Mouse (Mus musculus): ENCODE measurements around the gene Chtf18. TPM values are rescaled to one million over a fixed set of nuclear protein-coding genes. Genes with fewer than 3 reads are reported as not detected.
"Not testable (repeated sequence)": the region's sequence is repeated elsewhere in the genome, so short reads cannot be mapped to it uniquely, and the experiment has no call there.

Chtf18 gene
- 1 to 10 TPM; 7.7 to 8.6 TPM for total RNA-seq (2021)
- long read RNA-seq, experiment 1, transcript Chtf18-201 (22 exons, 3,214 nt), result minor isoform, 5 of 24 reads
- long read RNA-seq, experiment 1, transcript Chtf18-206 (22 exons, 3,208 nt), result major isoform, 9 of 24 reads
- long read RNA-seq, experiment 1, partial matches to known transcripts, result 2 of 24 reads
- long read RNA-seq, experiment 1, other reads (novel, unspliced or antisense), result 8 of 24 reads
- long read RNA-seq, experiment 2, transcript Chtf18-201 (22 exons, 3,214 nt), result major isoform, 7 of 16 reads
- long read RNA-seq, experiment 2, transcript Chtf18-206 (22 exons, 3,208 nt), result minor isoform, 5 of 16 reads
- long read RNA-seq, experiment 2, partial matches to known transcripts, result 0 of 16 reads
- long read RNA-seq, experiment 2, other reads (novel, unspliced or antisense), result 3 of 16 reads

DNA sequence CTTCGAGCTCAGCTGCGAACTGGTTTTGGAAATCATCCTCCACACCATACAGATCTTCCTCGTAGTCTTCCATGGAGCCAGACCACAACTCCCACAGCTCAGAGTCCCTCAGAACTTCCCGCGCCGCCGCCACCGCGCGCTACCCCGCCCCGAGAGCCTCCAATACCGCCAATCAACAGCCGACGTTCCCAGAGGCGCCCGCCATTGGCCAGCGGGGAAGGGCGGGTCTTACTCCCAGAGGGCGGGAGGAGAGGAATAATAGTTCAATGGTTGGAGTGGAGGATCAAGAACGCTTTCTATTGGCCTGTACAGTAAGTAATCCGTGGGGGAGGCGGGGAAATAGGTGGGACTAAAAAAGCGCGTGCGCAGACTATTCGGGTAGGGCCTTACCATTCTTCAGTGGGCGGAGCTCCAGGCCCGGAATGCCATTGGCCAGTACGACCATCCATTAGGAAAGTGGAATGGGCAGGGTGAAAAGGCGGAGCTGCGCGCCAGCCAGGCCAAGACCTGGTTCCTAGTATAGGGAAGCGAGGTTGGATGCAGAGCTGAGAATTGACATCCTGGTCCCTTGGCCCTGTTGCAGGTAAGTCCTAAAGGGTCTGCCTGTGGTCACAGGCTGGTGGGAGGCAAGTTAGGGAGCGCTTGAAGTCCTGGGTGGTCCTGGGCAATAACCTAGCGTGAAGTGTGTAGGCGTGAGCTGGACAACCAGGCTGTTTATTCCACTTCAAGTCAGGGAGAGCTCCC, at the start of gene Chtf18, which contains the start of gene Rpusd1:
TSS of gene Chtf18 (minus strand) at position 155 of the 744 bp plus-strand sequence.
TSS of gene Rpusd1 (plus strand) at position 406 of the 744 bp plus-strand sequence.
- peak; percentile 96 to 99 for DNase-seq (ENCODE audit: low spot score in 2 of 2)

DNA sequence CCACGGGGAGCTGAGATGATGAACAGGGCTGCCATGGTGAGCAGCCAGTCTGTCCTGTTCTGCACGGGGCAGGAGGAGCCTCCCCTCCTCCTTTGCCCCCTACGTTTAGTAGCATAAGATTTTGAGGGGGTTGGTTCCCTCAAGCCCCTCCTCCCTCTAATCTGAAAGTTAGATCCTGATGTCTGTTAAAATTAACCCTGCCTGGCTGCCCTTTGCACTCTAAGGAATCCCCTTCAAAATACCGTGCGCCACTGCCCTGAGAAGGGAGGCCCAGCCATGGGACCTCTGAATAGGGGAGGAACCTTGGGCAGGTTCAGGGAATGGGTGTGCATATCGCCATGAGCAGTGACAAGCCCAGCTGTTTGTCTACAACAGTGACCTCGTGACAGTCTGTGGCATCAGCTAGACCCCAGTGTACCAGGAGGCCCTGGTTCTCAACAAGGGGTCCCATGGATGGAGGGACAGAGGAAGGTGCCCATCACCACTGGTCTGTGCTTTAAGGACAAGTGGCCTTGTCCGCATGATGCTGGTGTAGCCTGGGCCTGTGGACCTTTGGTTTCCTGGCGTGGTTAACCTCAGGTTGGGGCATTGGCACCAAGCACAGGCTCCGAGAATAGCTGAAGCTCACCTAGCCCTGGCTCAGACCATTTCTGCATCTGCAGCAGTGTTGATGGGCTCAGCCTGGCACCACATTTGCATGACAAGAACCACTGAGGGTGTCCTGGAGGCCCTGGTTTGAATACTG, 48.3 kb upstream of the Chtf18 start:
- no peak for DNase-seq (ENCODE audit: low spot score in 2 of 2)

DNA sequence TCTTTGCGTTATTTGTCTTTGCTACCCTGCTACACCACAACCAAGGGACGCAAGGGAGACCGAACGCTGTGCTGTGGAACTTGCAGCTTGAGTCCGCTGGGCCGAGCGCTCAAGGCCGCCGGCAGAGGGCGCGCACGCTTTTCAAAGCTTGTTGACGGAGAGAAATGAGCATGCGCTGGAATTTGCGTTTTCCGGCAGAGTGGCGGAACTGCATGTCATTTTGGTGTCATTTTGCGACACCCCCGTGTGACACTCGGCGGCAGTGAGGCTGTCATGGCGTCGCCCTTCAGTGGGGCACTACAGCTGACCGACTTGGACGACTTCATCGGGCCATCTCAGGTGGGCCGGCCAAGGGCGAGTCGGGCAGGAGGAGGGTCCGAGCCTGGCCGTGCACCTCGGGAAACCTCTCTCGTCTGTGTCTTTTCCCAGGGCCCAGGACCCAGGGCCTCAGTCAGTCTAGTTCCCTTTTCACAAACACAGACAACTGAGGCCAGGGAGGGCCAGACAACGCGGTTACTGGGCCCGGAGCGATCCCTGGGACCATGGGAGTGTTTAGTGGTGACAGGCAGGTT, 46.4 kb upstream of the Chtf18 start, which contains the start of gene Narfl:
TSS of gene Narfl (plus strand) at position 228 of the 572 bp plus-strand sequence.
- DNase-seq (ENCODE audit: low spot score in 2 of 2), result peak; percentile 96 to 97

DNA sequence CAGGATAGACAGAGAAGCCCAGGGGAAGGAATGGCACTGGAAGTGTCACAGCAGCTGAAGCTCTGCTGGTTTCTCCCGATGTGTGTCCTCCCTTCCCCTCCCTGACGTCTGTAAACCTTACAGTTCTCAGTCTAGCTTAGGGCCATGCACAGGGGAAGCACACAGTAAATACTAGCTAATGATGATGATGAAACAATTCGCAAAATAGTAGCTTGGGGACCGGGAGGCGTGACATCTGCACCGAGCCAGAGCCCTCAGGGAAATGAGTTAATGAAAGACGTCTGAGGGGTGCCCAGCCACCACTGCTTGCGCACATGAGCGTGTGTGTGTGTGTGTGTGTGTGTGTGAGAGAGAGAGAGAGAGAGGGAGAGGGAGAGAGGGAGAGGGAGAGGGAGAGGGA, 42.1 kb upstream of the Chtf18 start:
- DNase-seq (ENCODE audit: low spot score in 2 of 2), result no peak

DNA sequence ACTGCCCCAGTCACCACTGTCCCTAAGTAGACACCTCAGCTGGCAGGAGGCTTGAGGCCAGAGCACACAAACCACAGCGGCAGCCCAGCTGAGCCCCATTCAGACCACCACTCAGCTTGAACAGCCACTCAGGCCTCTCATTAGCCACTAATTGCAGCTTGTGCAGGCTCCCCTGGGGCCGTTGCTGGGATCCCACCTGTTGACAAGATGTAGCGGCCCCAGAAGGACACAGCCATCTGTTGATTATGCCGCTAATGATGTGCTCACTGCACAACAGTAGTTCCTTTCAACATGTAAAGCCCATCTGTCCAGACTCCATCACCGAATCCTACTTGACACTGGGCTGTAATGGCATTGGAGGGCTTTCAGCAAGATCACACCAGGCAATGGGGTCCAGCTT, 38.7 kb upstream of the Chtf18 start:
- no peak for DNase-seq (ENCODE audit: low spot score in 2 of 2)

DNA sequence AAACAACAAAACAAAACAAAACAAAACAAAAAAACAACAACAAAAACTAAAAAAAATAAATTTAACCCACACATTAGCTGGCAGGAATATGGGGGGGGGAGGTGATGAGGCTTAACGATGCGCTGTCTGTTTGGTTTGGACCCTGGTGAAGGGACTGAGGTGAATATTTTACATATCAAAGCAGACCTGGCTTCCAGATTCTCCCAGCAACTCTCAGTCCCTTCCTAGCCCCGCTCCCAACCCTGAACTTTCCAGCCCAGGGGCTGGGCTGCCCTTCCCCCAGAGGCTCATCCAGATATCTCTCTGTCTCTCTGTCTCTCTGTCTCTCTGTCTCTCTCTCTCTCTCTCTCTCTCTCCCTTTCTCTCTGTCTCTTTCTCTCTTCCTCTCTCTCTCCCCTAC, 35.4 kb upstream of the Chtf18 start:
- no peak for DNase-seq (ENCODE audit: low spot score in 2 of 2)

DNA sequence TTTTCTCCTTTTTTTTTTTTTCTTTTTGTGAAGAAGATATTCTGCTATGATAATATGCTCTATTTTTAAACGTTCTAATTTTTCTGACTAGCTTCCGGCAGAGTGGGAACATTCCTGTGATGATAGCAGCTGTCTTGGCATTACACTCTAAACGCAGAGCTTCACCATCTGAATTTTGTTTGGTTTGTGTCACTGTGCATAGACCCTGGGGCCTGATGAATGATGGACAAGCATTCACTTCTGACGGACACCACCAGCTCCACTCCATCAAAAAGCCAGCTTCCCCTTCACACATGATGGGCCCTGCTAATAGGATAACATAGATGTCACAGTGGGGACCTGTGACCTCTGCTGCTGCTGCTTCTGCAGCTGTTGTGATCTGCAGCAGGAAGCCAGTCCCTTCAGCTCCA, 34.3 kb upstream of the Chtf18 start:
- no peak for DNase-seq (ENCODE audit: low spot score in 2 of 2)

DNA sequence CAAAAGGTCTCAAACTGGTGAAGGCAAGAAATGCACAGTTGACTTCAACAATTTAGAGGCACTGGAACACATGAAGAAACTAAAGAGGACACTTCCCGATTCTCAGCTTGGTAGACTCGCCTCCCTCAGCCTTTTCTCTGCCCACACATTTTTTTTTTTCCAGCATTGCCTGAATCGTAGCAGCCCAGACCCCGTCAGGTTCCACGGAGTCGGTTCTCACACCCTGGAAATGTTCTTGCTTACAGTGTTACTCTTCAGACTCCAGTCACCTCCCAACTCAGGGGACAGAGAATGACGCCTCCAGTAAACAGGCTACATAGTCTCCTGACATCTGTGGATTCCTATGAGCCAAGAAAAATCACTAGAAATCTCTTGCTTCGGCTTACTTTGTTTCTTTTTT, 32.9 kb upstream of the Chtf18 start:
- DNase-seq (ENCODE audit: low spot score in 2 of 2), result no peak

DNA sequence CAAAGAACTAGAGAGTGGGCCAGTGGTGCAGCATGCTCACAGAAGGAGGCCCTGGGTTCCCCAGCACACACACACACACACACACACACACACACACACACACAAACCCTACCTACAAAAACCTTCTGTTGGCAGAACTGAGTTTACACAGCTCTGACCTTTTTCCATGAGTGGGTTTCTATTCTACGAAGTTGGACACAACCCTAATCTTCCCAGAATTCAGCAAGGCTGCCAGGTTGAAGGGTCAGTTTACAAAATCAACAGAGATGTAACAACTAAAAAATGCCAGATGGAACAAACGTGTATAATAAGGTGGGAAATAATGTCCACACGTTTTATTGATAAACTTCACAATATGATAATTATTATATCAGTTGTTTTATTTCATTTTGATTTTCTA, 30.5 kb upstream of the Chtf18 start:
- DNase-seq (ENCODE audit: low spot score in 2 of 2), result no peak

DNA sequence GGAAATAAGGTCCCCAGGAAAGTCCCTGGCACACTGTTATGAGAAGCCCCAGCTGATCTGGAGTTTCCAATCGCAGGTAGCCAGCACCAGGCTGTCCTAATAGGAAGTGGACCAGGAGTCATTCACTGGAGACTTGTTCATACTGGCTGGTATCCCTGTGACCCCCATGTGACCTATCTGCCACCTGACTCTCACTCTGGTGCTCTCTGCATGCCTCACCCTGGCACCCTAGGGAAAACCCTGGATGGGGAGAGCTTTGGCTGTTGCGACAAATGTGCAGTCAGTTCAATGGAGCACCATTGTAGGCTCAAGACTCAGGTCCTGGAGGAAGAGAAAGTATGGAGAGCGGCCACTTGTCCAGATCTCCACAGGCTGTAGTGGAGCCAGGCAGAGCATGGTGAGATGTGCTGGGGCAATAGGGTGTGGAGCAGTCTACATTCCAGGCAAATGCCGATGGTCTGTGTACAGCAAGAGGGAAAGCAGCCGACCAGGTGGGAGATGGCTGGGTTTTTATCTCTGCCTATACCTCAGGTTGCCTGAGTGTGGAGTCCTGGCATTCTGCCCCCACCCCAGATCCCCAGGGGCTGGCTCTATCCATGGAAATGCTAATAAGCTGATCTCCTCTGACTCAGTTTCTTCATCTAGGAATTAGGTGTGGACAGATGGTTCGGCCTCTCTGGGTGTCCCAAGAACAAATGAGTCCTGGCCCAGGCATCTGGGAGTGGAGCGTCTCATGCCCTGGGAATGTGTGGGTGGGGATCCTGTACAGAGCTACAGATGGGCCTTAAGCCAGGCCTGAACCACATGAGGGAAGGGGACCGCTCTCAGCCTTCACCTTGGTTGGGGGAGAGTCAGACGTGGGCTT, 29.4 kb upstream of the Chtf18 start:
- DNase-seq (ENCODE audit: low spot score in 2 of 2), result no peak

DNA sequence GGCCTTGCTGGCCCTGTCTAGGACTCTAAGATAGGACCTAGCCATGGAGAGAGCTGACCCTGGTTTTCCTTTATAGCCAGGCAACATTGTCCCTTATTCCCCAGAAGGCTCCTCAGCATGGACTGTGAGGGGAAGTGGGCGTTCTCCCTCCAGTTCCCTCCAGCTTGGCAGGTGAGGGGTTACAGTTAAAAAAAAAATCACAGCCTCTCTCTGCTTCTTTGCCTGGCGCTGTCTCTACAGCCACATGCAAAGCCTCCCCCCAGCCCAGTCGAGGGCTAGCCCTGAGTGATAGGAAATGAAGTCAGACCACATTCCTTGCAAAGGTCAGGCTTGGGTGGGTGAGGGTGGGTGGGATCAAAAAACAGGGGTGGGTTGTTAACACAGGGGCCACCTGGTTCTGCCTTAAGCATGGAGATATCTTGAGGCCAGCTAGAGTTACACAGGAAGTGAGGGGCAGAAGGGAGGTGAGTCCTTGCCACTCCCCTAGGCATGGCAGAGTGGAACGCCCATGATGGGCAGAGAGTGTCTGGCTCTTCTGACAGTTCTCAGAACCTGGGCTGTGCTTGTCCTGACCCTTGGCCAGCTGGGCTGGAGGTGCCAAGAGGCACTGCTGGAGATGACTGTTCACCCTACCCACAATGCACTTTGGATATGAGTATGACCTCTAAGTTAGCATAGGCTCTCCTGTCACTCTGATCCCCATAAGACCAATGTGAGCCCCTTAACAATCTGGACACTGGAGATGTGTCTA, 28.6 kb upstream of the Chtf18 start:
- no peak for DNase-seq (ENCODE audit: low spot score in 2 of 2)

DNA sequence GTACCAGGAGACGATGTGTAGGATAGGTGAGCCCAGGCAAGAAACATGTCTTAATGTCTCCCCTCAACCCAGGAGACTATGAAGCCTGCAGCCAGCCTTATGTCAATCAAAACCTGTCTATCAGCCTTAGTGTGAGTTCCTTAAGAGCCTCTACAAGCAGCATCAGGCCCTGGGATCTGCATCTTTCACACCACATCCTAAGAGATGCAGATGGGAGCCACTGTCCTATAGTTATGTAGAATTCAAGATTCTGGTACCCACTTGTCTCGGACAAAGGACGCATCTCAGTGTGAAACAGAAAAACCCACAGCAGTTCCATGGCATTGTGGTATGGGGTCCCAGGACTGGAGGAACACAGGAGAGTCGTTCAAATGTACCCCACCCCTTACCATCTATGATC, 27.9 kb upstream of the Chtf18 start:
- DNase-seq (ENCODE audit: low spot score in 2 of 2), result no peak

DNA sequence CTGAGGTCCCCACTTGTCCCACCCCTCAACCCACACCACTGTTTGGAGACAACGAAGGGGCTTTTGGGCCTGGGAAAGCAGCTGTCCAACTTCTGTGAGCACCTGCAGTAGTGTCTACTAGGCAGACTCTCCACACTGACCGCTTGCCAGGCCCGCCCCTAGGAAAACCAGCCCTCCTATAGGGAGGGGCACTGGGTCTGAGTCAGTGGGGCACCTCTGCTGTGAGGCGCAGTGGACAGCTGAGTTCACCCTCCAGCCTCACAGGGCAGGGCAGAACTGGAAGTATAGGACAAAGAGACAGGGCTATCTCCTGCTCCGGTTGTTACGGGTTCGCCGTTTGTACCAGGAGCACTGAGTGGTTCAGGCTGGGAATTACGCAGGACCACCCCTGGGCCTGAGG, 27.0 kb upstream of the Chtf18 start, which contains the start of gene Msln:
TSS of gene Msln (minus strand) at position 138 of the 400 bp plus-strand sequence.
- DNase-seq (ENCODE audit: low spot score in 2 of 2), result no peak

DNA sequence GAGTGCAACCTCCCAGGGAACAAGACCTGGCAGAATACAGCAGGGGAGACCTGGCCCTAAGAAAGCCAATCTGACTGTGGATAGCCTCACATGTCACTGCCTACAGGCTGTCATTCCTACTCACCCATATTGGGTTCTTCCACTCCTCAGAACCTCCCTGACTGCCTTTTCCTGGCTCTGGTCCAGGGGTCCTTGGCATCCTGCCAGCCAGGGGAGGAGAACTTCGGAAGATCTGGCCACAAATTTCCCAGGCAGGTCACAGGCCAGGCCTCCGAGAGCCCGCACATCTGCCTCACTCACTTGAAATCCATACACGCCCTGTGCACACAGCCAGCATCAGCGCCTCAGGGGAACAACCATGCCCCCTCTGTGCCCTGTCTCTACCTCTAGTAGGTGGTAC, 24.2 kb upstream of the Chtf18 start:
- DNase-seq (ENCODE audit: low spot score in 2 of 2), result peak; percentile 46 to 57

DNA sequence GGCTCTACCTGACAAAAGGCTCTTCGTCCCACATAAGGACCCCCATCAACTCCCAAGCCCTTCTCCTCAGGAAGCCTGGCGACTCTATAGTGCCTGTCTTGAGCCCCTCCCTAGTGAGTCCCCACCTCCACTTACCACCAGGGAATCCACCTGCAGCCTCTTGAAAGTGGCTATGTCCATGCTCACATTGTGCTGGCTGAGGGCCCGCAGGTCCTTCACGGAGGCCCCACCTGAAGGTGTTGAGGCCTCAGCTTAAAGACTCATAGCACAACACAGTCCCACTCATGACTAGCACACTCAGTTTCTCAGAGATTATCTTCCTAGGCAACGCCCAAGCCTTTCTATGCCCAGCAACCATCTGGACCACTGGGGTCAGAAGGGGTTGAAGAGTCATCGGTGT, 22.1 kb upstream of the Chtf18 start:
- no peak for DNase-seq (ENCODE audit: low spot score in 2 of 2)

DNA sequence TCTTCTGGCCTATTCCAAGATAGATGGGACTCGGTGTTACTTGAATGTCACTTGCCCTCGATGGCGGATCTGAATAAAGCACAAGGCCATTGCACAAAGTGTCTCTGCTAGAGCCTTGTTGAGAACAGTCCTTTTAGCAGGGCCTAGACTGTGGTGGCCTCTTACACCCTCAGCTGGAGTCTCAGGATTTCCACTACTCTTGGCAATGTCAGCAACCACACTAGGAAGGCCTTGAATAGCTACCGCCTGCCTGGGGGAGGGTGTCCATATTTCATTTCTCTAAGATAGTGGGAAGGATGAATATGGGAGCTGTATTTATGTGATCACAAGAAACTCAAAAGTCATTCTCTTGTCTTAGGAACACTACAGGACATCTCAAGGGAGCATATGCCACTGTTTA, 21.0 kb upstream of the Chtf18 start:
- no peak for DNase-seq (ENCODE audit: low spot score in 2 of 2)

DNA sequence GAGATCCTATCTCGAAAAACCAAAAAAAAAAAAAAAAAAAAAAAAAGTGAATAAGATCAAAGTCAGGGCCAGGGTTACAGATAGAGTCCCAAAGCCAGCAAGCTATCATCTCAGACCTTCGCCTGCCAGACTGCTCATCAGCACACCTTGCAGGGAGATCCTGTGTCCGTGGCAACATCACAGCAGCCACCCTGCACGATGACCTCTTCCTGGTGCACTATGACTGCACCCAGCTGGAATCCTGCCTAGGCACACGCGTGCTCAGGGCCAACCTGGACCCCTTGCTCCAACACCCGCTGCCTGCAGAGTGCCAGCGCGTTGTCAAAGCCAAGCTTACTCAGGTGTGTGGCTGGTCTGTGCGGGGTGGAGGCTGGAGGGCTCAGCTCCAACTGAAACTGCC, 17.1 kb upstream of the Chtf18 start:
- DNase-seq (ENCODE audit: low spot score in 2 of 2), result no peak

DNA sequence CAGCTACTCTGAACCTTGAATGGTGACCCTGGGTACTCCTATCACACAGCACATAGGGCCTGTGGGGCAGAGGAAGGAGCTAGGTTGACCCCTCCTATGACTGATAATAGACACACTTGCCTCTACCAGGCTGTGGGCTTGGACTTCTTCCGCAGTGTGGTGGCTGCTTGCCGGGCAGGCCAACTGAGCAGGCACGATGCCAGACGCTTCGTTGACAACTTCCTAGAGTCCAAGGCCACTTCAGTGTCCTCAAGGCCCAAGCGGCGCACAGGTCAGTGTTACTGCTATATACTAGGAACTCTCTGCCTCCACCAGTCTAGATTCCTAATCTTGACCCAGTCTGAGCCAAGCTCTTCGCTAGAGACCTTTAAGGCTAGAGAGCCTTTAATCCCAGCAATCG, 16.6 kb upstream of the Chtf18 start:
- no peak for DNase-seq (ENCODE audit: low spot score in 2 of 2)

DNA sequence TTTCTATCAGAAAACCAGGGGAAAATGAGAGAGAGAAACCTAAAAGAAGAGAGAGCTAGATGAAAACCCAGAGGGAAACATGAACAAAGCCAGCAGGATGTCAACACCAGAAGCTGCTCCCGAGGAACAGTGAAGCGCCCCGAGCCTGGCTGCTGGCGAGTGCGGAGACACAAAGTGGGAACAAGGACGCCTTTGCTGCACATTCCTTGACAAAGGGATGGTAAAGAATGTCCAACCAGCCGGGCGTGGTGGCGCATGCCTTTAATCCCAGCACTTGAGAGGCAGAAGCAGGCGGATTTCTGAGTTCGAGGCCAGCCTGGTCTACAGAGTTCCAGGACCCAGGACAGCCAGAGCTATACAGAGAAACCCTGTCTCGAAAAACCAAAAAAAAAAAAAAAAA, 14.3 kb upstream of the Chtf18 start:
- not testable (repeated sequence) for DNase-seq (ENCODE audit: low spot score in 2 of 2)

DNA sequence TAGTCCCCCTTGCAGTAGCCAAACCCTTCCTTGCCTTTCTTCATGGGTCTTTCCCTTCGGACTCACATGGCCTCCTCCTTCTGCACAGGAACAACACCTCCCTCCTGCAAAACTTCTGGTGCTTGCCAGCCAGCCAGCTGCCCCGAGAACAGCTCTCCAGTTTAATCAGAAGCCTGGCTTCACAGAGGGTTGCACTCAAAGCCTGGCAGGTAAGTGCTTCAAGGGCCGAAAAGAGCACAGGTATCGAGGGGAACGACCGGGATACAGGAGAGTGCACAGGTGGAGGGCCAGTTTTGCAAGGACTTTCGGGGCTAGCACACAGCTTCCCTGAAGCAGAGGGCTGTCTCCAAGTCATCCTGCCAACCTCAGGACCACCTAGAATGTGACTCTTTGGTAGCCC, 11.6 kb upstream of the Chtf18 start:
- no peak for DNase-seq (ENCODE audit: low spot score in 2 of 2)
